Mouse (Mus musculus) embryonic facial prominence, embryonic 12.5 days (tissue): ENCODE measurements at regions not wholly inside any gene's neighbourhood (a gene's known extent, or its start where the extent isn't known, plus 50 kb on each side); places are given as distances from the start of the nearest gene placed in this dataset.
"Not testable (repeated sequence)": the region's sequence is repeated elsewhere in the genome, so short reads cannot be mapped to it uniquely, and the experiment has no call there.

Source experiments
- ATAC-seq: fragments of 200-750 bp; cut with Nextera tagmentation; 2 replicates; pipeline ENCODE4 v1.8.0; 2017; ENCODE audit not compliant: insufficient number of reproducible peaks, insufficient read depth, low FRiP score, low TSS enrichment
- H3K27ac ChIP-seq: fragments of 300-500 bp; sonication (generic); 2 replicates; pipeline ENCODE4 v1.5.1; 2016; ENCODE audit warnings: mild to moderate bottlenecking
- H3K27me3 ChIP-seq: fragments of 300-500 bp; sonication (generic); 2 replicates; pipeline ENCODE4 v1.6.1; 2016; ENCODE audit warnings: mild to moderate bottlenecking, moderate library complexity
- H3K36me3 ChIP-seq: fragments of 300-500 bp; sonication (generic); 2 replicates; pipeline ENCODE4 v1.6.1; 2016; ENCODE audit warnings: mild to moderate bottlenecking
- H3K4me1 ChIP-seq: fragments of 300-500 bp; sonication (generic); 2 replicates; pipeline ENCODE4 v1.6.1; 2016
- H3K4me2 ChIP-seq: fragments of 300-500 bp; sonication (generic); replicated peaks from 2 replicates; pipeline ENCODE4 v1.6.1; 2016; ENCODE audit warnings: mild to moderate bottlenecking, moderate library complexity
- H3K4me3 ChIP-seq: fragments of 300-500 bp; sonication (generic); 2 replicates; pipeline ENCODE4 v1.5.1; 2016; ENCODE audit warnings: mild to moderate bottlenecking
- H3K9ac ChIP-seq: fragments of 300-500 bp; sonication (generic); 2 replicates; pipeline ENCODE4 v1.6.1; 2016; ENCODE audit warnings: mild to moderate bottlenecking, moderate library complexity
- H3K9me3 ChIP-seq: fragments of 300-500 bp; sonication (generic); 2 replicates; pipeline ENCODE4 v1.6.1; 2016; ENCODE audit warnings: mild to moderate bottlenecking, moderate library complexity
- WGBS: fragments of 180-500 bp; shearing (Covaris S2); methylation state at CpG from one replicate; pipeline ENCODE4 v1.1.7; 2016; 5-methylcytosine and 5-hydroxymethylcytosine counted together

GRCm38 (mm10) chr12:39646556-39646955 is 391.3 kb downstream of the Arl4a start:
- Histone ChIP-seq H3K9ac (no peak overlapping the region), H3K4me2 (no peak overlapping the region), H3K4me3 (no peak overlapping the region), H3K4me1 (no peaks in the 10 kb centered on the region), H3K36me3 (no peaks in the 10 kb centered on the region), H3K27me3 (no peaks in the 10 kb centered on the region), H3K9me3 (no peaks in the 10 kb centered on the region), H3K27ac (no peak overlapping the region)
- ATAC-seq = no peak
- 79% methylated on average over 3 of the region's 3 CpGs for WGBS

GRCm38 (mm10) chr12:39645581-39645980 is 392.2 kb downstream of the Arl4a start:
- H3K4me2 ChIP-seq = no peak overlapping the region
- no peaks in the 10 kb centered on the region for H3K9me3 ChIP-seq
- no peaks in the 10 kb centered on the region for H3K4me1 ChIP-seq
- H3K36me3 ChIP-seq = no peaks in the 10 kb centered on the region
- H3K27ac ChIP-seq = no peak overlapping the region
- no peak overlapping the region for H3K4me3 ChIP-seq
- 70% methylated on average over 4 of the region's 4 CpGs for WGBS
- ATAC-seq = no peak
- H3K9ac ChIP-seq = no peak overlapping the region
- no peaks in the 10 kb centered on the region for H3K27me3 ChIP-seq

- Histone ChIP-seq H3K9ac (no peak overlapping the region), H3K27me3 (no peaks in the 10 kb centered on the region), H3K36me3 (no peaks in the 10 kb centered on the region), H3K27ac (no peak overlapping the region), H3K4me2 (no peak overlapping the region), H3K9me3 (no peaks in the 10 kb centered on the region), H3K4me3 (no peak overlapping the region), H3K4me1 (no peaks in the 10 kb centered on the region)
- ATAC-seq = no peak
- 83% methylated on average over 6 of the region's 6 CpGs for WGBS
Observed at GRCm38 (mm10) chr12:39639246-39639645, 398.6 kb downstream of the Arl4a start.

- Histone ChIP-seq H3K27me3 (no peaks in the 10 kb centered on the region), H3K4me1 (no peaks in the 10 kb centered on the region), H3K36me3 (no peaks in the 10 kb centered on the region), H3K27ac (no peak overlapping the region), H3K4me3 (no peak overlapping the region), H3K9ac (no peak overlapping the region), H3K4me2 (no peak overlapping the region), H3K9me3 (no peaks in the 10 kb centered on the region)
- WGBS = 58% methylated on average over 4 of the region's 4 CpGs
- no peak for ATAC-seq
Observed at GRCm38 (mm10) chr12:39634337-39634736, 403.5 kb downstream of the Arl4a start.

- no peaks in the 10 kb centered on the region for H3K27me3 ChIP-seq
- H3K4me1 ChIP-seq = no peaks in the 10 kb centered on the region
- H3K4me3 ChIP-seq = no peak overlapping the region
- 93% methylated on average over 1 of the region's 1 CpGs for WGBS
- ATAC-seq = no peak
- H3K36me3 ChIP-seq = no peaks in the 10 kb centered on the region
- H3K4me2 ChIP-seq = no peak overlapping the region
- H3K9ac ChIP-seq = no peak overlapping the region
- H3K9me3 ChIP-seq = no peaks in the 10 kb centered on the region
- H3K27ac ChIP-seq = no peak overlapping the region
Observed at GRCm38 (mm10) chr12:39621266-39621665, 416.6 kb downstream of the Arl4a start.

GRCm38 (mm10) chr12:39605289-39605688 is 432.5 kb downstream of the Arl4a start:
- ATAC-seq = no peak
- 69% methylated on average over 3 of the region's 3 CpGs for WGBS
- Histone ChIP-seq H3K9me3 (no peaks in the 10 kb centered on the region), H3K4me2 (no peak overlapping the region), H3K4me1 (no peaks in the 10 kb centered on the region), H3K27me3 (no peaks in the 10 kb centered on the region), H3K9ac (no peak overlapping the region), H3K4me3 (no peak overlapping the region), H3K27ac (no peak overlapping the region), H3K36me3 (no peaks in the 10 kb centered on the region)

- H3K4me1 ChIP-seq = no peaks in the 10 kb centered on the region
- ATAC-seq = no peak
- 65% methylated on average over 4 of the region's 4 CpGs for WGBS
- no peaks in the 10 kb centered on the region for H3K27me3 ChIP-seq
- no peaks in the 10 kb centered on the region for H3K36me3 ChIP-seq
- no peak overlapping the region for H3K4me3 ChIP-seq
- H3K9me3 ChIP-seq = no peaks in the 10 kb centered on the region
- H3K9ac ChIP-seq = no peak overlapping the region
- no peak overlapping the region for H3K4me2 ChIP-seq
- no peak overlapping the region for H3K27ac ChIP-seq
Observed at GRCm38 (mm10) chr12:39604723-39605122, 433.1 kb downstream of the Arl4a start.

GRCm38 (mm10) chr12:39594726-39595125 is 443.1 kb downstream of the Arl4a start:
- 50% methylated on average over 1 of the region's 1 CpGs for WGBS
- H3K4me2 ChIP-seq = no peak overlapping the region
- H3K9ac ChIP-seq = no peak overlapping the region
- H3K27ac ChIP-seq = no peak overlapping the region
- no peak for ATAC-seq
- no peak overlapping the region for H3K4me3 ChIP-seq
- no peaks in the 10 kb centered on the region for H3K4me1 ChIP-seq
- H3K27me3 ChIP-seq = no peaks in the 10 kb centered on the region
- H3K36me3 ChIP-seq = no peaks in the 10 kb centered on the region
- H3K9me3 ChIP-seq = no peaks in the 10 kb centered on the region

GRCm38 (mm10) chr12:39593781-39594180 is 444.0 kb downstream of the Arl4a start:
- not testable (repeated sequence) for H3K4me1 ChIP-seq, H3K4me3 ChIP-seq, H3K9me3 ChIP-seq, H3K4me2 ChIP-seq, H3K27ac ChIP-seq, ATAC-seq, H3K9ac ChIP-seq, H3K27me3 ChIP-seq, H3K36me3 ChIP-seq

GRCm38 (mm10) chr12:39587204-39587909 is 450.5 kb downstream of the Arl4a start:
- ATAC-seq = no peak
- H3K4me2 ChIP-seq = no peak overlapping the region
- H3K9ac ChIP-seq = no peak overlapping the region
- no peaks in the 10 kb centered on the region for H3K27me3 ChIP-seq
- no peak overlapping the region for H3K27ac ChIP-seq
- no peaks in the 10 kb centered on the region for H3K4me1 ChIP-seq
- no peak overlapping the region for H3K4me3 ChIP-seq
- no peaks in the 10 kb centered on the region for H3K9me3 ChIP-seq
- 56% methylated on average over 5 of the region's 5 CpGs for WGBS
- no peaks in the 10 kb centered on the region for H3K36me3 ChIP-seq

- no peaks in the 10 kb centered on the region for H3K9me3 ChIP-seq
- H3K4me2 ChIP-seq = no peak overlapping the region
- no peaks in the 10 kb centered on the region for H3K4me1 ChIP-seq
- no peak overlapping the region for H3K9ac ChIP-seq
- no peak for ATAC-seq
- no peak overlapping the region for H3K27ac ChIP-seq
- H3K4me3 ChIP-seq = no peak overlapping the region
- no peaks in the 10 kb centered on the region for H3K27me3 ChIP-seq
- WGBS = 82% methylated on average over 4 of the region's 4 CpGs
- no peaks in the 10 kb centered on the region for H3K36me3 ChIP-seq
Observed at GRCm38 (mm10) chr12:39586163-39586562, 451.7 kb downstream of the Arl4a start.

- no peaks in the 10 kb centered on the region for H3K27me3 ChIP-seq
- H3K27ac ChIP-seq = no peak overlapping the region
- H3K4me3 ChIP-seq = no peak overlapping the region
- ATAC-seq = no peak
- H3K9me3 ChIP-seq = no peaks in the 10 kb centered on the region
- H3K4me2 ChIP-seq = no peak overlapping the region
- WGBS = 60% methylated on average over 1 of the region's 1 CpGs
- no peak overlapping the region for H3K9ac ChIP-seq
- H3K36me3 ChIP-seq = no peaks in the 10 kb centered on the region
- H3K4me1 ChIP-seq = no peaks in the 10 kb centered on the region
Observed at GRCm38 (mm10) chr12:39577610-39578009, 460.2 kb downstream of the Arl4a start.

GRCm38 (mm10) chr12:39572802-39573201 is 465.0 kb downstream of the Arl4a start:
- H3K36me3 ChIP-seq = no peaks in the 10 kb centered on the region
- no peaks in the 10 kb centered on the region for H3K9me3 ChIP-seq
- H3K4me3 ChIP-seq = no peak overlapping the region
- no peak overlapping the region for H3K4me2 ChIP-seq
- WGBS = 72% methylated on average over 1 of the region's 1 CpGs
- ATAC-seq = no peak
- H3K27me3 ChIP-seq = no peaks in the 10 kb centered on the region
- no peak overlapping the region for H3K27ac ChIP-seq
- H3K4me1 ChIP-seq = no peaks in the 10 kb centered on the region
- no peak overlapping the region for H3K9ac ChIP-seq
